Mouse (Mus musculus): ENCODE data around the gene BC049352. TPM values are rescaled to one million over a fixed set of nuclear protein-coding genes. Genes with fewer than 3 reads are reported as not detected.

Gene BC049352
- polyA plus RNA-seq, 1 experiment, result not detected

DNA sequence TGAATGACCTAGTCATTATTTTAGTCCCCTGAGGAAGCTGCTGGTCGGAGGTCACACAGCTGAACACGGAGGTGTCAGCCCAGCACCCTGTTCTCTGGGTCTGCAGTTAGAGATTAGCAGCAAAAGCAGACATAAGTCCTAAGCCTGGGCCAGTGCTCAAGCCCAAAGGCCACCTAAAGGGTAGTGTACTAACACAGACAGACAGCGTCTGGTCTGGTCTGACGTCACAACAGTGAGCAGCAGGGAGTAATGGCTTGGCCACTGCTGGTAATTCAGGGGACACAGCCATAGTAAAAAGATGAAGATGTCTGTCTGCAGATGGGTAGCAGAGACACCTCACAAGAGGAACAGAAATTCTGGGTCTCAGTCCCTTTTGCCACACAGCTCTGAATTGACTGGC lies 72.8 kb downstream of the BC049352 start:
- no peaks in the 10 kb centered on the region for H3K4me1 ChIP-seq (ENCODE audit: control insufficient read depth, insufficient read depth, low read length)
- TF ChIP-seq CTCF (IDR thresholded peaks at IDR 0.05; ENCODE audit: insufficient read depth, low read length) (no peak), POLR2A (IDR thresholded peaks at IDR 0.05; ENCODE audit: borderline replicate concordance, extremely low read depth, low read depth, low read length) (no peak)
- no peak for DNase-seq
- WGBS, result 50% methylated on average over 4 of the region's 4 CpGs
- no peak overlapping the region for H3K4me3 ChIP-seq (replicated peaks; ENCODE audit: extremely low read depth, low read depth, low read length)

DNA sequence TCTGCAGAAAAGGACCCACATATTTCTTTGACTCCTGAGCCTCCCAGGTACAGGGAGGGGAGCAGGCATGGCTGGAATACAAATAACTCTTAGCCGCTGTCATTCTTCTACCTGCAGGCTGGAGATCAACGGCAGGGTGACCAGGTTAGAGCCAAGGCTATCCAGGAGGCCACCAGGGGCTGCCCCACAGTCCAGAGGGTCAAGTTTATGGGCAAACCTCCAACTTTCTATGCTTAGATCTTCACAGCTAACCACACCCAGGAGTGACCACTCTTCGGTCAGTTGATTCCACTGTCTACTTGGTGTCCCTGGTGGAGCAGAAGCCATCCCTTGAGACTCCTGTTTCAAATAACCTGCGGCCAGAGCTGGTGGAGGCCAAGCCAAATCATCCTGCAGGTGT lies 73.6 kb downstream of the BC049352 start:
- 86% methylated on average over 4 of the region's 4 CpGs for WGBS
- H3K4me3 ChIP-seq (replicated peaks; ENCODE audit: extremely low read depth, low read depth, low read length), result no peak overlapping the region
- DNase-seq, result no peak
- no peaks in the 10 kb centered on the region for H3K4me1 ChIP-seq (ENCODE audit: control insufficient read depth, insufficient read depth, low read length)
- TF ChIP-seq CTCF (IDR thresholded peaks at IDR 0.05; ENCODE audit: insufficient read depth, low read length) (no peak), POLR2A (IDR thresholded peaks at IDR 0.05; ENCODE audit: borderline replicate concordance, extremely low read depth, low read depth, low read length) (no peak)

DNA sequence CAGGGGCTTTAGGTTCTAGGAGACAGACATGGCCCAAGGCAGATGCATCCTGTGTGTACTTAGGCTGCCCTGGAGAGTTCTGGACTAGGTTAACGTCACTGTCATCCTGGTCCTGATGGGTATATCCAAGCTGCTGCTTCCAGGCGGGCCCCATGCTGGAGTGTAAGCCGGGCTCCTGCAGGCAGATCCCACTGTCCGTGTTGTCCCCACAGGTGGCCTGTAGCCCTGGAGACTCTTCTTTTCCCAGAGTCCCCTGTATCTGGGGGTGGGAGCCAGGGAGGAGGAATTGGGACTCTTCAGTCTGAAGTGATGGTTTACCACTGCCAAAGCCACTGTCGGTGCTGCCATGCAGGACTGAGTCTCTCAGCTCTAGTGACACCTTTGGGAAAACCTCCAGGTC lies 74.2 kb downstream of the BC049352 start:
- no peak for DNase-seq
- 80% methylated on average over 5 of the region's 5 CpGs for WGBS
- TF ChIP-seq POLR2A (IDR thresholded peaks at IDR 0.05; ENCODE audit: borderline replicate concordance, extremely low read depth, low read depth, low read length), result no peak

DNA sequence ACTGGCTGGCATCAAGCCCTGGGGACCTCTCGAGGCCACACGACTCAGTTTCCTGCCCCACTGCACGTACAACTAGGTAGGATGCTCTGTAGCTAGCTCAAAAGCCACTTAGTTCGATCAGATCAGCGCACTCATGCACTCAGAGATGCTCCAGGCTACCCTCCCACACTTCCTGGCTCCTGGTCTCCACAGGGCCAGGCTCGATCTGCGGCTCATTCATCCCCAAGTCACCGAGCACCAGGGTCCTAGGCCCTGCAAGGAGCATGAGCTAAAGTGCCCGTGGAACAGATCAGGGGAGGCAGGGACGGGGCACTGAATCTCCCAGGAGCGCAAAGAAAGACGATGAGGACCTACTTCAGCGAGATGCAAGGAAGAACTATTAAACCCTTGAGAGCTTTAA lies 77.3 kb downstream of the BC049352 start:
- DNase-seq, result no peak
- 78% methylated on average over 13 of the region's 13 CpGs for WGBS
- no peaks in the 10 kb centered on the region for H3K4me1 ChIP-seq (ENCODE audit: control insufficient read depth, insufficient read depth, low read length)
- TF ChIP-seq CTCF (IDR thresholded peaks at IDR 0.05; ENCODE audit: insufficient read depth, low read length), result no peak
- TF ChIP-seq POLR2A (IDR thresholded peaks at IDR 0.05; ENCODE audit: borderline replicate concordance, extremely low read depth, low read depth, low read length), result no peak
- H3K4me3 ChIP-seq (replicated peaks; ENCODE audit: extremely low read depth, low read depth, low read length), result no peak overlapping the region

More for the DNA sequence above, 74.2 kb downstream of the BC049352 start:
- Histone ChIP-seq H3K4me1 (ENCODE audit: control insufficient read depth, insufficient read depth, low read length) (no peaks in the 10 kb centered on the region), H3K4me3 (replicated peaks; ENCODE audit: extremely low read depth, low read depth, low read length) (no peak overlapping the region)

DNA sequence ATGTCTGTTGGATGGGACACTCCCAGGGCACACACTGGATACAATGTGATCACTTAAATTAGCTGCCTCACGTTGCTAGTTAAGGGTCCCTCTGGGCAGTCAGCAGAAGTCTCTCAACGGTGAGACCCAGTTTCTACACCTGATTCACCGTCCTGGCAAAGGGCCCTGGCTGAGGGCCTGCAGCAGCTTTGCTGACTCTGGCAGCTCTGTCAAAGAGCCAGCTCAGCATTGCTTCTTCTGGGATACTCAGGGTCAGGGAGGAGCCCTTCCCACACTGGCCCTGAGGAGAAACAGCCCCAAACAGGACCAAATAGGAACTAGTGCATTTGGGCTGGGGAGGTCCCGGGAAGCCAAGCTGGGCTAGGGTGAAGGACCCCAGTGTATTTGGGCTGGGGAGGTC lies 79.7 kb downstream of the BC049352 start:
- H3K4me3 ChIP-seq (replicated peaks; ENCODE audit: extremely low read depth, low read depth, low read length), result no peak overlapping the region
- H3K4me1 ChIP-seq (ENCODE audit: control insufficient read depth, insufficient read depth, low read length), result no peaks in the 10 kb centered on the region
- DNase-seq, result no peak
- WGBS, result 48% methylated on average over 4 of the region's 4 CpGs
- TF ChIP-seq CTCF (IDR thresholded peaks at IDR 0.05; ENCODE audit: insufficient read depth, low read length) (no peak), POLR2A (IDR thresholded peaks at IDR 0.05; ENCODE audit: borderline replicate concordance, extremely low read depth, low read depth, low read length) (no peak)

DNA sequence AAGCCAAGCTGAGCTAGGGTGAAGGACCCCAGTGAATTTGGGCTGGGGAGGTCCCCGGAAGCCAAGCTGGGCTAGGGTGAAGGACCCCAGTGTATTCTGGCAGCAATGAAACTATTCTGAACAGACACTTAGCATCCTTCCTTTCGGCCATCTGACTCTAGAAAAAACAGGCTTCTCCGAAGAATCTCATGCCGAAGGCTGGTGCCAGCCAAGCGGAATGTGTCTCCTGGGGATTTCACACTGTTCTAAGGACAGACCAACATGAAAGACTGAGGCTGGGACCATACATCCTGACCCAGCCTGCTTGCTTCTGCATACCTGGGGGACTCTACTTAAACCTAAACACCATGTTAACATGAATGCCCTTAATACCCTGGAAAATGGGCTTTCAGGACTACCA lies 80.1 kb downstream of the BC049352 start:
- TF ChIP-seq CTCF (IDR thresholded peaks at IDR 0.05; ENCODE audit: insufficient read depth, low read length), result no peak
- TF ChIP-seq POLR2A (IDR thresholded peaks at IDR 0.05; ENCODE audit: borderline replicate concordance, extremely low read depth, low read depth, low read length), result no peak
- H3K4me1 ChIP-seq (ENCODE audit: control insufficient read depth, insufficient read depth, low read length), result no peaks in the 10 kb centered on the region
- no peak overlapping the region for H3K4me3 ChIP-seq (replicated peaks; ENCODE audit: extremely low read depth, low read depth, low read length)
- WGBS, result 73% methylated on average over 5 of the region's 5 CpGs
- DNase-seq, result no peak

DNA sequence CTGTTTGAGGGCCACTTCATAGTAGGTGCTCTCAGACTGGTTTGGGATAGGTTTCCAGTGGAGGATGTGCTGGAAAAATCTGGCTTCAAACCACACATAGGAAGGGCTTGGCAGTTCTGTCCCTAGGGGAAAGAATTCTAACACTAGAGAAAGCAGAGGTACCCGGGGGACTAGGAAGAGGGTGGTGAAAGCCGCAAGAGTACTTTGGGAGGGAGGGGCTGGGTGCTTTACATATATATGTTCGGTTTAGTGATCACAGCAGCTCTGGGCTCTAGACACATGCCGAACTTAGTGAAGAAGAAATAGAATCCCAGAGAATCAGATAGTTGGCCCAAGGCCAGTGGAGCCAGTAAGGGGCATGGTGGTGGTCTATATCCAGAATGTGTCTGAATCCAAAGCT lies 85.3 kb downstream of the BC049352 start:
- no peaks in the 10 kb centered on the region for H3K4me1 ChIP-seq (ENCODE audit: control insufficient read depth, insufficient read depth, low read length)
- DNase-seq, result no peak
- WGBS, result 64% methylated on average over 4 of the region's 4 CpGs
- no peak overlapping the region for H3K4me3 ChIP-seq (replicated peaks; ENCODE audit: extremely low read depth, low read depth, low read length)
- TF ChIP-seq POLR2A (IDR thresholded peaks at IDR 0.05; ENCODE audit: borderline replicate concordance, extremely low read depth, low read depth, low read length), result no peak
- no peak for TF ChIP-seq CTCF (IDR thresholded peaks at IDR 0.05; ENCODE audit: insufficient read depth, low read length)

DNA sequence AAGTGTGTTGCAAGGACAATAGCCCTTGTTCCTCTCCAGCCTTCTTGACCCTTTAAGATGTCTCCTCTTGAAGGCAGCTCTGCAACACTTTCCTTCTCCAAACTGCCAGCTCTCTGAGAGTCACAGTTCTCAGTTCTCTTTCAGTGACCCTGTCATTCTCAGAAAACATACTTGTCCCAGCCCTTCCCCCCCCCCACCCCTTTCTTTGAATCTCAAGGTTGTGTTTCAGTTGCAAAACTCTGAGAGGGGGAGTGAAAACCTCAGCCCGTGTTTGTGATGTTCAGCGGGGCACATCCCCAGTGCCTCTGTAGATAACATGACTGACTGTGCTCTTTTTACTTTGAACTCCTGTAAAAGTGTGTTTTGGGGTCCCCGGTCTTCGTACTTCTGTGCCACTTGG lies 86.3 kb downstream of the BC049352 start:
- TF ChIP-seq POLR2A (IDR thresholded peaks at IDR 0.05; ENCODE audit: borderline replicate concordance, extremely low read depth, low read depth, low read length), result no peak
- TF ChIP-seq CTCF (IDR thresholded peaks at IDR 0.05; ENCODE audit: insufficient read depth, low read length), result no peak
- Histone ChIP-seq H3K4me3 (replicated peaks; ENCODE audit: extremely low read depth, low read depth, low read length) (peak overlapping the region; percentile 76), H3K4me1 (ENCODE audit: control insufficient read depth, insufficient read depth, low read length) (no peaks in the 10 kb centered on the region)
- DNase-seq, result no peak
- 54% methylated on average over 4 of the region's 4 CpGs for WGBS

DNA sequence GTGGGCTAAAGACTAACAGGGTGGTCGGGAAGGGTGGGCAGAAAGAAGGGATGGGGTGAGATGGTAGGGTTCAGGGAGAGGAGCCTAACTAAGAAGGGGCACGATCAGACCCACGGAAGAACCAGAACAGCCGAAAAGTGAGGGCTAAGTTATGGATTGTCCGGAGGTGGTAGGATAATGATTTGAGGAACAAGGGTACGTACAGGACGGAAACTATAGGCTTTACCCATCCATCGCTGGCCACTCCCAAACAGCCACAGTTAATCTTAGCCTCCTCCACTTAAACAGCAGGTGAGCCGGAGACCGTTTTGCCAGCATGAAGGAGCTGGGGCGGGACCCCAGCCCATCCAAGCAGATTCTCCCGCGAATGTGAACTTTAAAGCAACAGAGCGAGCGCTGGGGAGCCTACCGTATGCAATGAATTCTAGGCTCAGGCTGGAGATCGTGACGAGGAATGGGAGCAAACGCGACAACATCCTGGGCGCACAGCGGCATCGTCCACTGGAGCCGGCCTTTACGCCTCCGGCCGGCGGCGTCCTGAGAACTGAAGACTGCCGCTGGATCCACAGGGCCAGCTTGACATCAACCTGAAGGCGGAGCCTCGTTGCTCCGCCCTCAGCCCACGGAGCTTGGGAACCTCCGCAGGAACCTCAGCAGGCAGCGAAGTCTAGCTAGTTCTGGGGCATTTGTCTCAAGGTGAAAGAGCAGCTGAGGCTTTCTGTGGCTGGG lies 87.0 kb downstream of the BC049352 start, which contains the start of gene Il10ra:
Il10ra (minus strand) TSS at position 553 of the 729 bp plus-strand sequence.
- no peaks in the 10 kb centered on the region for H3K4me1 ChIP-seq (ENCODE audit: control insufficient read depth, insufficient read depth, low read length)
- peak within 1 kb of the TSS; percentile 76 for H3K4me3 ChIP-seq (replicated peaks; ENCODE audit: extremely low read depth, low read depth, low read length)
- WGBS, result 6% methylated on average over 36 of the region's 36 CpGs
- DNase-seq, result peak; percentile 33
- TF ChIP-seq POLR2A (IDR thresholded peaks at IDR 0.05; ENCODE audit: borderline replicate concordance, extremely low read depth, low read depth, low read length), result peak; percentile 78; the same call in 1 of the 2 replicates
- TF ChIP-seq CTCF (IDR thresholded peaks at IDR 0.05; ENCODE audit: insufficient read depth, low read length), result no peak

DNA sequence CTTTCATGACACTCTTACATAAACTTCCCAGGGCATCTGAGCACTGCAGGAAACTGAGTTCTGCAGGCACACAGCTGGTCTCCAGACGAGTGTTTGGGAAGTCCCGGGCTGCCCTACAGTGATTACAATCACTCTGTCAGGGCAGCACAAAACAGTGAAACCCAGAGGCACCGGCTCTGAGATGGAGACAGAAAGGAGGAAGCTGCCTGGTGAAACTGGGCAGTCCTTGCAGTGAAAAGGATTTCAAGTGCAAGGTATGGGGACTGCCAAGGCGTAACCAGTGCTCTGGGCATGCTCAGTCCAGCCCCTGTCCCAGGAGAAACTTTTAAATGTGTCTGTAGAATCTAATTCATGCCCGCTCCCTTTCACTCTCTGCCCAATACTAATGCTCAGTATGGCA lies 90.4 kb downstream of the BC049352 start:
- TF ChIP-seq CTCF (IDR thresholded peaks at IDR 0.05; ENCODE audit: insufficient read depth, low read length) (no peak), POLR2A (IDR thresholded peaks at IDR 0.05; ENCODE audit: borderline replicate concordance, extremely low read depth, low read depth, low read length) (no peak)
- WGBS, result 32% methylated on average over 5 of the region's 5 CpGs
- no peak for DNase-seq
- Histone ChIP-seq H3K4me3 (replicated peaks; ENCODE audit: extremely low read depth, low read depth, low read length) (no peak overlapping the region), H3K4me1 (ENCODE audit: control insufficient read depth, insufficient read depth, low read length) (no peaks in the 10 kb centered on the region)
